Mouse (Mus musculus) frontal cortex, adult (tissue): ENCODE results near the gene Eddm3b.
"Not testable (repeated sequence)": the region's sequence is repeated elsewhere in the genome, so short reads cannot be mapped to it uniquely, and the experiment has no call there.

Source experiments
- ATAC-seq: cut with Nextera tagmentation; 2 replicates; pipeline ENCODE4 v1.9.2; 2017; ENCODE audit warnings: mild to moderate bottlenecking, moderate library complexity, mixed read lengths; ENCODE audit not compliant: low TSS enrichment

Eddm3b gene

DNA sequence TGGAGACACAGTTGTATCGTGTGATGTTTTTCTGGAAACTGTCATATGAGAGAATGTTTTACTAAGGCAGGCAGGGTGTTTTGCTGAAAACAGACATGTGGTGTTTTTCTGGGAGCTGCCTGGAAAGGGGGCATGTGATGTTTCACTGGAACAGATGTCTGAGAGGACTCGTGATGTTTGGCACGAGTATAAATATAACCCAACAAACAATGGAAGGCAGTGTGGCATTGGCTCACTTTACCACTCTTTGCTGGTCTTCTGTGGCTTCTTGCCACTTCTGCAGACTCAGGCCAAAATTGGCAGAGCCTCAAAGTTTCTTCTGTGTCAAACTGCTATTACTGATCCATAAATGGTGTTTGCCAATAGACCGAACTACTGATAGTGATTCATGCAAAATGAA lies 29.1 kb downstream of the Eddm3b start:
- peak; percentile 59 for ATAC-seq

- no peak for ATAC-seq
Observed at GRCm38 (mm10) chr14:51143937-51144336, 29.7 kb downstream of the Eddm3b start.

GRCm38 (mm10) chr14:51144451-51144850 lies 30.2 kb downstream of the Eddm3b start:
- no peak for ATAC-seq

GRCm38 (mm10) chr14:51145521-51145920 lies 31.3 kb downstream of the Eddm3b start:
- no peak; the same call in 1 of the 2 replicates for ATAC-seq

DNA sequence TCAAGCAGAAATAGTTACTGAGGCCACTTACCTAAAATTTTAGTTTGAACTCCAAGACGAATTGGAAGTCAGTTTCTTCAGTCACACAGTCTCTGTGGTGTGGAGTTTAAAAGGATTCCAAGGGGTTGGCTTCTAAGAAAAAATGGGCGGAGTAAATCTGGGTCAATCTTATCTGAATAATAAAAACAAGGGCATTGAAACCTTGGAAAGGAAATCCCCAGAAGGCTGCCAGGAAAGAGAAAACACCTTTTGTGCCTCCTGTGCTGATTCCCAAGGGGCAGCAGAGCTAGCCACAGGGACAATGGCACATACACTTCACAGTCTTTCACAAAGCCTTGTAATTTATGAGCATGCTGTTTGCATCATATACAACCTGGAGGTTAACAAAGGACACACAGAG lies 32.5 kb downstream of the Eddm3b start, which contains the start of gene Rnase1:
Gene Rnase1, minus strand, starts transcription at position 101 of the 400 bp plus-strand sequence.
- ATAC-seq, result no peak

GRCm38 (mm10) chr14:51148006-51148405 lies 33.8 kb downstream of the Eddm3b start:
- no peak for ATAC-seq

DNA sequence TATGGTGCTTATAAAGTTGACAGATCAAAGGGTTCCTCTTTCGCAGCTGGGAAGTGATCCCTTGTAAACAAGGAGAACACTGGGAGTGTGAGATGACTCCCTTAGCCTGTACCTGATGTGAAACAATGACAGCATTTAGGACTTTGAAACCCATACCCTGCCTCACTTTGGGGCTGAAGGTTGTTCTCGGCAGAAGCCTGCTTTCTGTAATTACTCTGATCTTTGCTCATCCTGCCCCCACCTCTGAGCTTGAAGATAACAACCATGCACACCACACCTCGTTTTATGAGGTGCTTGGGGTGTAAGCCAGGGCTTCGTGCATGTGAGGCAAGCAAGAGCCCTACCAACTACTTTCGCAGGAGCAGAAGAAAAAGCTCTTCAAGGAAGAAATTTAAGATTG lies 34.9 kb downstream of the Eddm3b start:
- ATAC-seq, result no peak

GRCm38 (mm10) chr14:51150206-51150831 lies 36.1 kb downstream of the Eddm3b start:
- no peak for ATAC-seq

DNA sequence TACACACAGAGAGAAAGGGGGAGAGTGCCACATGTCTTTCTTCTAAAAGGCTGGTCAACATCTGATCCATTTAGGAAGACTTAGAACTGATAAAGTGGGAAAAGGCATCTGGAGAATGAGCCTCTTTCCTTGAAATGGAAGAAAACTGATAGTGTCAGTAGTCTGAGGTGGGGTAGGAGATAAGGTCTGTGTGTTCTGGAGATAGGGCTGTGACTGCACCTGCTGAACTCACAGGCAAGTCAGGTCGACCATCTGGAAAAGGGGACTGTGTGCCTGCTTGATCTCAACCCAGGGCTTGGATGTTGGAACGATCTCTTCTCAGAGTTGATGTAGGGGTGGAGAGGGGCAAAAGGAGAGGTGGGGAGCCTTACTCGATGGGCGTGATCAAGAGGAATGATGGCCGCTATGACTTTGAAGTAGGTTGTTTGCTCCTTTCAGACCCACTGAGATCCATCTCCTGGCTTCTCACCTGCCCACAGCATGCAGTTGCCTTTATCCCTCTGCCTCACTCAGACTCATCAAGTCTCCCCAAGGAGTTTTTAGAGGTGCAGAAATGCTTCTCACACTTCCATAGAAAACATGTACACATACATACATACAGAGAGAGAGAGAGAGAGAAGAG lies 38.1 kb downstream of the Eddm3b start:
- ATAC-seq, result no peak

- ATAC-seq, result no peak
Observed at GRCm38 (mm10) chr14:51156056-51156735, 42.0 kb downstream of the Eddm3b start.

GRCm38 (mm10) chr14:51156736-51157068 lies 42.5 kb downstream of the Eddm3b start:
- no peak for ATAC-seq

DNA sequence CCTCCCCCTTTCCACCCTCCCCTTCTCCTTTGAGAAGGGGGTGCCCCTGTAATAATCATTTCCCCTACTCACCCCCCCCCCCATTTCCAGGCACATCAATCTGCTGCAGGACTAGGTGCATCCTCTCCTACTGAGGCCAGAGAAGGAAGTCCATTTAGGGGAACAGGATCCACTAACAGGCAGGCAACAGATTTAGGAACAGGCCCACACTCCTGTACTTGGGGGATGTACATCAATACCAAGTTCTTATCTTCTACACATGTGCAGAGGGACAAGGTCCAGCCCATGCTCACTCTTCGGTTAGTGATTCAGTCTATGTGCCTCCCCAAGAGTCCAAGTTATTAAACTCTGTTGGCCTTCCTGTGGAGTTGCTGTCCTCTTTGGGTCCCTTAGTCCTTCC lies 42.8 kb downstream of the Eddm3b start:
- no peak for ATAC-seq

- not testable (repeated sequence) for ATAC-seq
Observed at GRCm38 (mm10) chr14:51161976-51162375, 47.8 kb downstream of the Eddm3b start, which contains the start of gene Rnase2b. Gene Rnase2b, plus strand, starts transcription at chr14:51162260.

- ATAC-seq, result not testable (repeated sequence)
Observed at GRCm38 (mm10) chr14:51163323-51163722, 49.1 kb downstream of the Eddm3b start.

DNA sequence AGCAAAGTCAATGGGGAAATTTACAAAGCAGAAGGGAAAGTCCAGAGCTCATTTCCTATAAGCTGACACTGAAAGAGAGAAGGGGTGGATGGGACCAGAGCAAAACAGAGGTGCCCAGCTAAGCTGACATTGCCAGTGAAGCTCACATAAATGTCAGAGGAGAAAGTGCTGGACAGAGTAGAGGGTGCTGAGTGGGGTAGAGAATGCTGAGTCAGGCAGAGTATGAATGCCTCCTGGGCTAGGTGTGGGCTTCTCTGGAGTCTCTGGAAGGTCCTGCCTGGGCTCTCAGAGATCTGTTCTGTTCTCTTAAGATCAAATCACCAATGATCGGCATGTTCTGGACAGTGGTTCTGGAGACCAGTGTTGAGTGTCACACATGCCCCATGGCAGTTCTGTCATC lies 51.2 kb downstream of the Eddm3b start:
- no peak for ATAC-seq

DNA sequence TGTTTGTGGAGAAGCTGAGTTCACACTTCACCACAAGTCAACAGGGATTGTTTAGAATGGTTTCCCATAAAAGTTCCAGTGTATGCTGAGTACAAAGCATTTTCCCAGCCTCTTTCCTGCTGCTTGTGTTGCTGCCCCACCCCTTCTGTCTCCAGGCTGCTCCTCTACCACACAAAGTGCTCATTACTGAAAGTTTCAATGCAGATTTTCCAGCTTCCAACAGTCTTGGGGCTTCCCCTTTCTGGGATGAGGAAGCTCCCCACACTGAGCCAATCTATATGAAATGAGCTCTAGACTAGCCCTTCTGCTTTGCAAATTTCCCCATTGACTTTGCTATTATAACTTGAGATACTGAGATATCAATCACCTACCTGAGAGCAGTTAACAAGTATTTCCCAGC lies 51.8 kb downstream of the Eddm3b start:
- no peak for ATAC-seq
